Mouse (Mus musculus) hindbrain, embryonic 13.5 days (tissue): ENCODE data around the gene Igf1. TPM values are rescaled to one million over a fixed set of nuclear protein-coding genes. Genes with fewer than 3 reads are reported as not detected.

ENCODE experiments used
- ATAC-seq: fragments of 200-750 bp; cut with Nextera tagmentation; 2 replicates; pipeline ENCODE4 v1.8.0; 2017; ENCODE audit warnings: moderate TSS enrichment; ENCODE audit not compliant: low FRiP score
- H3K27ac ChIP-seq: fragments of 300-500 bp; sonication (generic); 2 replicates; pipeline ENCODE4 v1.5.1; 2015; ENCODE audit warnings: inconsistent platforms, mild to moderate bottlenecking, moderate library complexity
- H3K27me3 ChIP-seq: fragments of 300-500 bp; sonication (generic); 2 replicates; pipeline ENCODE4 v1.6.1; 2015; ENCODE audit warnings: mild to moderate bottlenecking, inconsistent platforms
- H3K36me3 ChIP-seq: fragments of 300-500 bp; sonication (generic); 2 replicates; pipeline ENCODE4 v1.6.1; 2015; ENCODE audit warnings: mild to moderate bottlenecking, inconsistent platforms
- H3K4me1 ChIP-seq: fragments of 300-500 bp; sonication (generic); replicated peaks from 2 replicates; pipeline ENCODE4 v1.6.1; 2015; ENCODE audit warnings: inconsistent platforms
- H3K4me2 ChIP-seq: fragments of 300-500 bp; sonication (generic); 2 replicates; pipeline ENCODE4 v1.6.1; 2015; ENCODE audit warnings: inconsistent platforms, mild to moderate bottlenecking, moderate library complexity
- H3K4me3 ChIP-seq: fragments of 300-500 bp; sonication (generic); 2 replicates; pipeline ENCODE4 v1.5.1; 2015; ENCODE audit warnings: mild to moderate bottlenecking, inconsistent platforms
- H3K9ac ChIP-seq: fragments of 300-500 bp; sonication (generic); 2 replicates; pipeline ENCODE4 v1.6.1; 2015; ENCODE audit warnings: mild to moderate bottlenecking, inconsistent platforms
- H3K9me3 ChIP-seq: fragments of 300-500 bp; sonication (generic); 2 replicates; pipeline ENCODE4 v1.6.1; 2016; ENCODE audit warnings: inconsistent platforms
- WGBS: fragments of 180-500 bp; shearing (Covaris S2); methylation state at CpG from one replicate; pipeline ENCODE4 v1.1.7; 2015; 5-methylcytosine and 5-hydroxymethylcytosine counted together
- polyA plus RNA-seq: library from polyadenylated mRNA; unstranded; fragments of >200 nt; fragmentation: Nextera tagmentation; extraction: Ambion mirVana; gene quantifications from 2 replicates; pipeline ENCODE4 v1.2.1, GENCODE M21; 2015

Gene Igf1
- polyA plus RNA-seq, 1 experiment from 2014 or later: 10.0 TPM

GRCm38 (mm10) chr10:87889850-87890249 is 31.8 kb downstream of the Igf1 start:
- Histone ChIP-seq H3K36me3 (no peaks in the 10 kb centered on the region), H3K27me3 (no peaks in the 10 kb centered on the region), H3K4me3 (no peak overlapping the region), H3K27ac (no peak overlapping the region), H3K4me1 (no peaks in the 10 kb centered on the region), H3K9me3 (no peaks in the 10 kb centered on the region; the same call in 1 of the 2 replicates), H3K9ac (no peak overlapping the region), H3K4me2 (no peak overlapping the region)
- no peak for ATAC-seq

GRCm38 (mm10) chr10:87892256-87892655 is 34.2 kb downstream of the Igf1 start:
- H3K4me3 ChIP-seq: no peak overlapping the region
- H3K36me3 ChIP-seq: no peaks in the 10 kb centered on the region
- no peak overlapping the region for H3K4me2 ChIP-seq
- no peak for ATAC-seq
- no peaks in the 10 kb centered on the region for H3K27me3 ChIP-seq
- no peak overlapping the region for H3K27ac ChIP-seq
- no peaks in the 10 kb centered on the region for H3K4me1 ChIP-seq
- H3K9ac ChIP-seq: no peak overlapping the region
- no peaks in the 10 kb centered on the region; the same call in 1 of the 2 replicates for H3K9me3 ChIP-seq

GRCm38 (mm10) chr10:87893272-87893671 is 35.2 kb downstream of the Igf1 start:
- 93% methylated on average over 1 of the region's 1 CpGs for WGBS
- no peak overlapping the region for H3K4me2 ChIP-seq
- no peak overlapping the region for H3K4me3 ChIP-seq
- no peak overlapping the region for H3K9ac ChIP-seq
- H3K9me3 ChIP-seq: no peaks in the 10 kb centered on the region; the same call in 1 of the 2 replicates
- no peak for ATAC-seq
- H3K36me3 ChIP-seq: no peaks in the 10 kb centered on the region
- no peak overlapping the region for H3K27ac ChIP-seq
- H3K4me1 ChIP-seq: no peaks in the 10 kb centered on the region
- no peaks in the 10 kb centered on the region for H3K27me3 ChIP-seq

- no peaks in the 10 kb centered on the region for H3K27me3 ChIP-seq
- no peaks in the 10 kb centered on the region for H3K36me3 ChIP-seq
- 90% methylated on average over 4 of the region's 4 CpGs for WGBS
- no peaks in the 10 kb centered on the region; the same call in 1 of the 2 replicates for H3K9me3 ChIP-seq
- no peak overlapping the region for H3K4me3 ChIP-seq
- ATAC-seq: no peak
- H3K9ac ChIP-seq: no peak overlapping the region
- no peak overlapping the region for H3K4me2 ChIP-seq
- H3K27ac ChIP-seq: no peak overlapping the region
- H3K4me1 ChIP-seq: no peaks in the 10 kb centered on the region
Observed at GRCm38 (mm10) chr10:87894461-87895120, 36.5 kb downstream of the Igf1 start.

- Histone ChIP-seq H3K4me2 (no peak overlapping the region), H3K9me3 (no peaks in the 10 kb centered on the region; the same call in 1 of the 2 replicates), H3K36me3 (no peaks in the 10 kb centered on the region), H3K27ac (no peak overlapping the region), H3K4me3 (no peak overlapping the region), H3K9ac (no peak overlapping the region), H3K4me1 (no peaks in the 10 kb centered on the region), H3K27me3 (no peaks in the 10 kb centered on the region)
- no peak for ATAC-seq
- 58% methylated on average over 2 of the region's 2 CpGs for WGBS
Observed at GRCm38 (mm10) chr10:87895351-87895750, 37.3 kb downstream of the Igf1 start.

- H3K4me3 ChIP-seq: no peak overlapping the region
- no peak for ATAC-seq
- no peaks in the 10 kb centered on the region for H3K9me3 ChIP-seq
- H3K27ac ChIP-seq: no peak overlapping the region
- H3K4me2 ChIP-seq: no peak overlapping the region
- no peaks in the 10 kb centered on the region for H3K4me1 ChIP-seq
- H3K27me3 ChIP-seq: no peaks in the 10 kb centered on the region
- no peak overlapping the region for H3K9ac ChIP-seq
- no peaks in the 10 kb centered on the region for H3K36me3 ChIP-seq
- 96% methylated on average over 4 of the region's 4 CpGs for WGBS
Observed at GRCm38 (mm10) chr10:87897331-87897730, 39.3 kb downstream of the Igf1 start.

DNA sequence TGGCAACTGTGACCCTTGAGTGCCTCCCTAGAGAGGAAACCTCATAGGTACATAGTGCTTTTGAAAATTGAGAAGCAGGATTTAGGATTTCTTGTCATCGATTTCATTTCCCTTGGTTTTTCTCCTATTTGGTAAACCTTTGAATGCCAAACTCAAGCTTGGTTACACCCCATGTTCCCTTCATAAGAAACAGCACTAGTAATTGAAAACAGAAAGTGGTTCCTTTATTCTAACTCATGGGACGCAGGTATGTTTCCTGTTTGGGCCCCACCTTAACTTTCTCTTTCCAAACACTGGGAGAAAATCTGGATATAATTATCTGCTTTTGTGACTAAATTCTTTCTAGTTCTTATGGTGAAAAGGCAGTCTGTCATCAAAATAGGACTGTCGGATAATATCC is 40.8 kb downstream of the Igf1 start:
- no peak overlapping the region for H3K27ac ChIP-seq
- WGBS: 87% methylated on average over 3 of the region's 3 CpGs

DNA sequence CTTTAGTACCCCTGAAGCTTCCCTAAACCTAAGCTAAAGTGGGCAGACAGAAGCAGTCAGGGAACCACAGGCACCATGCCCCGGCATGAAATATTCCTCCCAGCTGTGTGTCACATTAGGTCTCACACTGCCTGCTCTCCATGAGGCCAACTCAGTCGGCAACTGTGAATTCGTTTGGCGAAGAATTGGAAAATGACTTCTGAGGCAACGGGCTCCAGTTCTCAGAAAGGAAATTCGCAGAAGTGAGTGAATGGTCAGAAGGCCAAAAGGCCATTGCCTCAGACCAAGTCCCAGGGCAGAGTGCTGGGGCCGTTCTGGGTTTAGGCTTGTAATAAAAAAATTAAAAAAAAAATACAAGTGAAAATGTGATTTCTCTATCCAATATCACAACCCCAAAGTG is 43.9 kb downstream of the Igf1 start:
- Histone ChIP-seq H3K27me3 (no peaks in the 10 kb centered on the region), H3K4me3 (no peak overlapping the region), H3K27ac (no peak overlapping the region), H3K9ac (no peak overlapping the region), H3K9me3 (no peaks in the 10 kb centered on the region), H3K36me3 (no peaks in the 10 kb centered on the region), H3K4me1 (no peaks in the 10 kb centered on the region), H3K4me2 (no peak overlapping the region)
- 75% methylated on average over 7 of the region's 7 CpGs for WGBS
- ATAC-seq: no peak

More for the DNA sequence above, 40.8 kb downstream of the Igf1 start:
- Histone ChIP-seq H3K36me3 (no peaks in the 10 kb centered on the region), H3K4me3 (no peak overlapping the region), H3K9me3 (no peaks in the 10 kb centered on the region), H3K9ac (no peak overlapping the region), H3K4me2 (no peak overlapping the region), H3K27me3 (no peaks in the 10 kb centered on the region), H3K4me1 (no peaks in the 10 kb centered on the region)
- no peak for ATAC-seq

DNA sequence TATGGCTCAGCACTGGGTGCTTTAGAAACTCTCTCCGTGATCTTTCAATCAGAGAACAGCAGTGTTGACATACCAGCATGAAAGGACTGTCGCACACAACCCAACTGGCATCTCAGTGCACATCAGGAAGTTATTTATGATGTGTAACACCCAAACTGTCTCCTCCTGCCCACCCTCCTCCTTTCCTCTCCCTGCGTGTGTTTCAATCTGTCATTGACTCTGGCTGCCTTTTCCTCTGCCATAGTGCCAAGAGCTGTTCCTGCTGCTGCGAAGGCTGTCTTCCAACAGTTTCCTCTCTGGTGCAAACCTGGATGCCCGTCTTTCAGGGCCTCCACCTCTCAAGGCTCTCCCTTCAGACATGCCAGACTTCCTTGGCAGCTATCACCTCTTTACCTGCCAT is 46.3 kb downstream of the Igf1 start:
- Histone ChIP-seq H3K4me2 (no peak overlapping the region), H3K9ac (no peak overlapping the region), H3K36me3 (no peaks in the 10 kb centered on the region), H3K4me1 (no peaks in the 10 kb centered on the region), H3K4me3 (no peak overlapping the region), H3K9me3 (no peaks in the 10 kb centered on the region), H3K27me3 (no peaks in the 10 kb centered on the region), H3K27ac (no peak overlapping the region)
- WGBS: 74% methylated on average over 5 of the region's 5 CpGs
- ATAC-seq: no peak

DNA sequence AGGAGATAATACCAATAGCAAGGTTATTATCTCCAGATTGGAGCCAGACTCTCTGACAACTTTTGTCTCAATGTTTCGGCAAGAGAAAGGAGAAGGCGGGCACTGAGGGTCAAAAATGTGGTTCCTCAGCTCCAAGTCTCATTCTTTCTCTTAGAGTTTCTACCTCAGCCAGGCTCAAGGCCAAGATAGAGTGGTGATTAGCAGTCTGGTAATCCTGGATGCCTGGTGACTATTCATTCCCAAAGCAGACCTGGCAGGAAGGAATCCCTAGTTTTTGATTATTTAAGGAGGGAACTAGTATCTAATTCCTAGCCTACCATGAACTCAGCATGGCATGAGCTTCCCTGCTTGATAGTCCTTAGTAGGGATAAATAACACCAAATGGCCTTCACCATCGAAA is 47.0 kb downstream of the Igf1 start:
- Histone ChIP-seq H3K9me3 (no peaks in the 10 kb centered on the region), H3K36me3 (no peaks in the 10 kb centered on the region), H3K27ac (no peak overlapping the region), H3K4me1 (no peaks in the 10 kb centered on the region), H3K27me3 (no peaks in the 10 kb centered on the region), H3K4me2 (no peak overlapping the region), H3K4me3 (no peak overlapping the region), H3K9ac (no peak overlapping the region)
- 80% methylated on average over 3 of the region's 3 CpGs for WGBS
- ATAC-seq: no peak

GRCm38 (mm10) chr10:87906121-87906520 is 48.1 kb downstream of the Igf1 start:
- Histone ChIP-seq H3K4me3 (no peak overlapping the region), H3K9me3 (no peaks in the 10 kb centered on the region), H3K27ac (no peak overlapping the region), H3K4me1 (no peaks in the 10 kb centered on the region), H3K9ac (no peak overlapping the region), H3K4me2 (no peak overlapping the region), H3K36me3 (no peaks in the 10 kb centered on the region), H3K27me3 (no peaks in the 10 kb centered on the region)
- 89% methylated on average over 3 of the region's 3 CpGs for WGBS
- no peak for ATAC-seq

GRCm38 (mm10) chr10:87906757-87907307 is 48.8 kb downstream of the Igf1 start:
- H3K36me3 ChIP-seq: no peaks in the 10 kb centered on the region
- no peak overlapping the region for H3K9ac ChIP-seq
- no peaks in the 10 kb centered on the region for H3K9me3 ChIP-seq
- no peak overlapping the region for H3K4me3 ChIP-seq
- no peak overlapping the region for H3K27ac ChIP-seq
- no peak overlapping the region for H3K4me2 ChIP-seq
- H3K4me1 ChIP-seq: no peaks in the 10 kb centered on the region
- no peak for ATAC-seq
- WGBS: 81% methylated on average over 2 of the region's 2 CpGs
- H3K27me3 ChIP-seq: no peaks in the 10 kb centered on the region

DNA sequence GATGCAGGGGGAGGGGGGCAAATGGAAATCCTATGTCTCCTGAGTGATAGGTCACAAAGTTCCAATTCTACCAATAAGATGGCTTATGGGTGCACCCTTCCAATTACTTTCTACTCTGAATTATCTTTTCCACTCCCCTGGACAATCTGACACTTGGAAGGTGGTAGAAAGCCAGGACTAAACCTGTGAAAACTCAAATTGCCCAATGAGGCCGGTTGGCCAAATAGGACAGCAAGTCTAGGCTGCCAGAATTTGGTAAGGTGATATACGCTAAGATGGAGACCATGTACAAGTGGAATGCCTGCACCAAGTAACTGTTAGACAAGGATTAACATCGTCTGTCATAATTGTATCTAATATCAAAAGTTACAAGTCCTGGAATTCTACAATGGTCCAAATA is 55.8 kb downstream of the Igf1 start:
- no peaks in the 10 kb centered on the region for H3K27me3 ChIP-seq
- H3K4me3 ChIP-seq: no peak overlapping the region
- no peak for ATAC-seq
- no peak overlapping the region for H3K27ac ChIP-seq
- no peak overlapping the region for H3K4me2 ChIP-seq
- H3K9ac ChIP-seq: no peak overlapping the region
- H3K9me3 ChIP-seq: no peaks in the 10 kb centered on the region
- no peaks in the 10 kb centered on the region for H3K4me1 ChIP-seq
- 90% methylated on average over 3 of the region's 3 CpGs for WGBS
- H3K36me3 ChIP-seq: no peaks in the 10 kb centered on the region
